Mouse (Mus musculus): ENCODE results near the gene Thada. TPM values are rescaled to one million over a fixed set of nuclear protein-coding genes. Genes with fewer than 3 reads are reported as not detected.

Gene Thada
- polyA plus RNA-seq, 1 experiment from 2014 or later = 1.6 TPM

DNA sequence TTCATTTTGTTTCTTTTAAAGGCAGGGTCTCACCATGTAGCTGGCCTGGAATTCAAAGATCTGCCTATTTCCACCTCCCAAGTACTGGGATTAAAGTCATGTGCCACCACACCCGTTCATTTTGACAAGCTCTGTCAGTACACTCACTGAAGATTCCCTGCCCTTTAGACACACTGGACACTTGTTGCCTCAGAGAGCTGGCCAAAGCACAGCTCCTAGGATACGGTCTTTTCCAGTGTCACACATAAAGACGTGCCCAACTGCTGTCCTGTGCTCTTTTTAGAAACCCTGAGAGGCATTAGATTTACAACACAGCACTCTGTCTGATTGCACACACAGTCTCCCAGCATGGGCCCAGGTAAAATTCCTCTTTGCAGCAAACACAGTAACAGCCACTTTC is 248.3 kb downstream of the Thada start:
- WGBS = 84% methylated on average over 3 of the region's 3 CpGs
- no peak for TF ChIP-seq EP300 (optimal IDR thresholded peaks at IDR 0.05)
- TF ChIP-seq CTCF (IDR thresholded peaks at IDR 0.05; ENCODE audit: low read depth) = no peak
- Histone ChIP-seq H3K27ac (replicated peaks) (no peak overlapping the region), H3K36me3 (ENCODE audit: control insufficient read depth, insufficient read depth, low read length) (peaks cover 8% of the 10 kb centered on the region; the same call in 1 of the 2 replicates), H3K9ac (ENCODE audit: low read length) (no peak overlapping the region), H3K4me1 (replicated peaks; ENCODE audit: control insufficient read depth, insufficient read depth) (no peaks in the 10 kb centered on the region), H3K27me3 (ENCODE audit: control insufficient read depth, insufficient read depth, low read length) (no peaks in the 10 kb centered on the region), H3K4me2 (replicated peaks; ENCODE audit: low read depth) (no peak overlapping the region), H3K9me3 (ENCODE audit: control insufficient read depth, low read length) (no peaks in the 10 kb centered on the region), H3K4me3 (ENCODE audit: low read depth, low read length) (no peak overlapping the region)
- no peak for DNase-seq (ENCODE audit: low spot score)
- ATAC-seq (ENCODE audit: low FRiP score, low TSS enrichment) = no peak

DNA sequence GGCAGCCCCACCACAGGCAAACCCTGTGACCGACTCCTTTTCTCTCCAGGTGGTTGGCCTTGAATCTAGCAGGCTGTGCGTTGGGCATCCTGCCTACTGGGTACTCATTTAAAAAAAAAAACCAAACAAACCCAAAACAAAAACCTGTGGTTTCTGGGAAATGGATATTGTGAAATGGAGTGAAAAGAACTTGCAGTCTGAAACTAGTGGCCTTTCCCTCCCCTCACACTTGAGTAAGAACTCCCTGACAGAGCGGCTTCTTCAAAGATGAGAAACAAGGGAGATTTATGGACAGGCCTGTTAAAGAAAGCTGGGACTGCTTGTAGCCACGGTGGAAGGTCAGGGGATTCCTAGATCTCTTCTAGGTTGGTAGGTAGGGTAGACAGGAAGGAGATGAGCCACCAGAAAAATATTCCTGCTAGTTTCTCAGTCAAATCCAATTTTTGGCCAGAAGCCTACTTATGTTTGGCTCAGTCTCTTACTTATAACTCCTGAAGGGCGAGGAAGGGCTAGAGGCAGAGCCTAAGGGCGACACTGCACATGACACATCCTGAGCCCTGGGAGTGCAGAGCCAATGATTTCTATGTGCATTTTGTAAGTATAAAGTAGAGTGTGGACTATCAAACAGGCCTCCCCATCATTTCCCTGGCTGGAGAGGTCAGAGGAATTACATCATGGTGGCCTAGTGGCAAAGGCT is 250.6 kb downstream of the Thada start:
- H3K36me3 ChIP-seq (ENCODE audit: control insufficient read depth, insufficient read depth, low read length) = peaks cover 9% of the 10 kb centered on the region; the same call in 1 of the 2 replicates
- H3K4me2 ChIP-seq (replicated peaks; ENCODE audit: low read depth) = no peak overlapping the region
- TF ChIP-seq EP300 (optimal IDR thresholded peaks at IDR 0.05) = no peak
- TF ChIP-seq CTCF (IDR thresholded peaks at IDR 0.05; ENCODE audit: low read depth) = no peak
- no peaks in the 10 kb centered on the region for H3K4me1 ChIP-seq (replicated peaks; ENCODE audit: control insufficient read depth, insufficient read depth)
- no peak overlapping the region for H3K9ac ChIP-seq (ENCODE audit: low read length)
- DNase-seq (ENCODE audit: low spot score) (no peak), ATAC-seq (ENCODE audit: low FRiP score, low TSS enrichment) (no peak)
- H3K27me3 ChIP-seq (ENCODE audit: control insufficient read depth, insufficient read depth, low read length) = no peaks in the 10 kb centered on the region
- H3K27ac ChIP-seq (replicated peaks) = no peak overlapping the region
- WGBS = 66% methylated on average over 6 of the region's 6 CpGs
- H3K4me3 ChIP-seq (ENCODE audit: low read depth, low read length) = no peak overlapping the region
- no peaks in the 10 kb centered on the region for H3K9me3 ChIP-seq (ENCODE audit: control insufficient read depth, low read length)

DNA sequence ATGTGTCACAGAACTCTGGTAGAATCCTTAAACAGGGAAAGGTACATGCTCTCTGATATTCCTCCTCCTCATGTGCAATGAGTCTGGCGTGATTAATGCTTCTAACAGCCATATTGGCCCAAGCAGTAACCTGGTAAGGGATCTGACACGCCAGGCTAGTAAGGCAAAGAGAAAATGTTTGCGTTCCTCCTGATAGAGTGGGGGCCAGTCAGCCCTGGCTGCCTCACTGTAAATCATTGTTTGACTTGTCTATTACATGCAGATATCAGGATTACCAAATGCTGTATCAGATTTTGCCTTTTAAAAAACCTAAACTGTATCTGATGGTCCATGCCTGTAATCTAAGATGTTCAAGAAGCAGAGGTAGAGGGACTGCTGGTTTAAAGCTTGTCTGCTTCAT is 252.5 kb downstream of the Thada start:
- DNase-seq (ENCODE audit: low spot score) (no peak), ATAC-seq (ENCODE audit: low FRiP score, low TSS enrichment) (no peak)
- Histone ChIP-seq H3K27ac (replicated peaks) (no peak overlapping the region), H3K4me2 (replicated peaks; ENCODE audit: low read depth) (no peak overlapping the region), H3K36me3 (ENCODE audit: control insufficient read depth, insufficient read depth, low read length) (0 out of 2 replicates have a peak, but pooled peaks cover 3% of the 10 kb centered on the region), H3K9me3 (ENCODE audit: control insufficient read depth, low read length) (no peaks in the 10 kb centered on the region), H3K4me1 (replicated peaks; ENCODE audit: control insufficient read depth, insufficient read depth) (no peaks in the 10 kb centered on the region), H3K4me3 (ENCODE audit: low read depth, low read length) (no peak overlapping the region), H3K27me3 (ENCODE audit: control insufficient read depth, insufficient read depth, low read length) (no peaks in the 10 kb centered on the region), H3K9ac (ENCODE audit: low read length) (no peak overlapping the region)
- TF ChIP-seq EP300 (optimal IDR thresholded peaks at IDR 0.05) (no peak), CTCF (IDR thresholded peaks at IDR 0.05; ENCODE audit: low read depth) (no peak)
- 61% methylated on average over 3 of the region's 3 CpGs for WGBS

DNA sequence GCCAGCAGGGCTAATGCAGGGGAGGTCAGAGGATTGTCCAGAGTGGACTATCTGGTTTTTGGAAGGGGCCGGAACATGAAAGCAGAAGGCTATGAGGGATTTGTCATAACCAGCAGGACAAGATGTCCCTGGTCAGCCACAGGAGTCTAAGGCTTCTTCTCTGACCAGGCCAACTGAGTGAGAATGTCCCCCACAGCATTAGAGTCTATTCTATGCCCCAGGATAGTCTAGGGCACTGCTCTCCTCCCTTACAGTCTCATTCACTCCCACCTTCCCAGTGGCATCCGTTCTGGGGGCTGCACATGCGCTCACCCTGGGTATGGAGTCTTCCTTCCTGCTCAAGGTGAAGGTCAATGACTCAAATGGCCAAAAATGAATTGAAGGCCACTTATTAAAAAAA is 258.4 kb downstream of the Thada start:
- H3K9me3 ChIP-seq (ENCODE audit: control insufficient read depth, low read length) = no peaks in the 10 kb centered on the region
- H3K4me1 ChIP-seq (replicated peaks; ENCODE audit: control insufficient read depth, insufficient read depth) = 0 out of 2 replicates have a peak, but pooled peaks cover 3% of the 10 kb centered on the region
- no peak overlapping the region for H3K4me2 ChIP-seq (replicated peaks; ENCODE audit: low read depth)
- 90% methylated on average over 3 of the region's 3 CpGs for WGBS
- H3K36me3 ChIP-seq (ENCODE audit: control insufficient read depth, insufficient read depth, low read length) = 0 out of 2 replicates have a peak, but pooled peaks cover 3% of the 10 kb centered on the region
- H3K9ac ChIP-seq (ENCODE audit: low read length) = no peak overlapping the region
- DNase-seq (ENCODE audit: low spot score) = no peak
- no peak for TF ChIP-seq EP300 (optimal IDR thresholded peaks at IDR 0.05)
- no peak for TF ChIP-seq CTCF (IDR thresholded peaks at IDR 0.05; ENCODE audit: low read depth)
- no peak for ATAC-seq (ENCODE audit: low FRiP score, low TSS enrichment)
- H3K27me3 ChIP-seq (ENCODE audit: control insufficient read depth, insufficient read depth, low read length) = no peaks in the 10 kb centered on the region
- H3K4me3 ChIP-seq (ENCODE audit: low read depth, low read length) = no peak overlapping the region
- no peak overlapping the region for H3K27ac ChIP-seq (replicated peaks)

DNA sequence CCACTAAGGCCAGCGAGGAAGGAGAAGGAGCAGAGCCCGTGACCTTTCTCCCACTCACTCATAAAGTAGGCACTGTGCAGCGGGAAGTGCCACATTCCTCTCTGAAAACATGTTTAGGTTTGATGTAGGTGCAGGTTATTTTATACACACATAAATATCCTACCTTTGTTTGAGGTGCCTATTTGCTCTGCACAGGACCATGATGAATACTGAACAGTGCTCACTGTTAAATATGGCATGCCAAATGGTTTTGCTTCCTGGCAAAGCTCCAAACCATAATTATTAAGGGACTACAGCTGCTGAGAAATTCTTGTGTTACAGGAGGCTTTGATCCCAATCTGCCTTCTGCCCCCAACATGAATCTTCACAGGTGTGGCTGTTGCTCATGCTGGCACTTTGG is 259.8 kb downstream of the Thada start:
- Histone ChIP-seq H3K9ac (ENCODE audit: low read length) (no peak overlapping the region), H3K4me2 (replicated peaks; ENCODE audit: low read depth) (no peak overlapping the region), H3K27me3 (ENCODE audit: control insufficient read depth, insufficient read depth, low read length) (no peaks in the 10 kb centered on the region), H3K36me3 (ENCODE audit: control insufficient read depth, insufficient read depth, low read length) (0 out of 2 replicates have a peak, but pooled peaks cover 1% of the 10 kb centered on the region), H3K4me1 (replicated peaks; ENCODE audit: control insufficient read depth, insufficient read depth) (0 out of 2 replicates have a peak, but pooled peaks cover 3% of the 10 kb centered on the region), H3K4me3 (ENCODE audit: low read depth, low read length) (no peak overlapping the region), H3K9me3 (ENCODE audit: control insufficient read depth, low read length) (no peaks in the 10 kb centered on the region), H3K27ac (replicated peaks) (peak overlapping the region; percentile 61)
- ATAC-seq (ENCODE audit: low FRiP score, low TSS enrichment) = no peak; the same call in 1 of the 2 replicates
- TF ChIP-seq CTCF (IDR thresholded peaks at IDR 0.05; ENCODE audit: low read depth) (no peak), EP300 (optimal IDR thresholded peaks at IDR 0.05) (no peak)
- WGBS = 60% methylated on average over 3 of the region's 3 CpGs
- DNase-seq (ENCODE audit: low spot score) = no peak

DNA sequence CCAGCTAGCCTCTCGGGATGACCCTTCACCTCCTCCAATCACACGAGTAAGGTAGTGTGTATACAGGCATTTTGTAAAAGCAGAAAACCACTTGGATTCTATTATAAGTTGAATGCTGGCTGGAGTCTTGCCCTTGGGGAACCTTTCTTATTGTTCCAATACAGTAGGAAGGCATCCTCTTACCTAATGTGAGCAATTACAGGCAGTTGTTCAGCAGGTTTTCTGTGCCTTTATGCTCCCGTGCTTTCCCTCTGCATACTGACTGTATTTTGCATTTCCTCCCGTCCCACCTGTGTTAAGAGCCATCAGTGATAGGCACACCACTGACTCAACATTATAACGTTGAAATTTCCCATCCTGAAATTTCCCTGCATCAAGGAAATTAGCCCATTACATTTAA is 261.0 kb downstream of the Thada start:
- no peak for DNase-seq (ENCODE audit: low spot score)
- ATAC-seq (ENCODE audit: low FRiP score, low TSS enrichment) = no peak

More for the DNA sequence above, 261.0 kb downstream of the Thada start:
- H3K27ac ChIP-seq (replicated peaks) = no peak overlapping the region
- 62% methylated on average over 5 of the region's 5 CpGs for WGBS
- TF ChIP-seq EP300 (optimal IDR thresholded peaks at IDR 0.05) (no peak), CTCF (IDR thresholded peaks at IDR 0.05; ENCODE audit: low read depth) (no peak)
- no peaks in the 10 kb centered on the region for H3K27me3 ChIP-seq (ENCODE audit: control insufficient read depth, insufficient read depth, low read length)
- H3K4me1 ChIP-seq (replicated peaks; ENCODE audit: control insufficient read depth, insufficient read depth) = 0 out of 2 replicates have a peak, but pooled peaks cover 3% of the 10 kb centered on the region
- no peaks in the 10 kb centered on the region for H3K36me3 ChIP-seq (ENCODE audit: control insufficient read depth, insufficient read depth, low read length)
- H3K9me3 ChIP-seq (ENCODE audit: control insufficient read depth, low read length) = no peaks in the 10 kb centered on the region
- H3K4me3 ChIP-seq (ENCODE audit: low read depth, low read length) = no peak overlapping the region
- no peak overlapping the region for H3K4me2 ChIP-seq (replicated peaks; ENCODE audit: low read depth)
- no peak overlapping the region for H3K9ac ChIP-seq (ENCODE audit: low read length)

Data from stomach, postnatal 0 days (tissue).